Mouse (Mus musculus): Measurements from ENCODE around the gene Rps15a. TPM values are rescaled to one million over a fixed set of nuclear protein-coding genes. Genes with fewer than 3 reads are reported as not detected.
A peak's percentile ranks its signal among the peaks of the same experiment; 100 is the strongest.

Rps15a gene
- 100 to 1,000 TPM; 881 to 957 TPM for total RNA-seq (2021)
- long read RNA-seq, experiment 1, full-length matches to known transcripts = 486 of 495 reads
- long read RNA-seq, experiment 1, partial matches to known transcripts = 5 of 495 reads
- long read RNA-seq, experiment 1, other reads (novel, unspliced or antisense) = 4 of 495 reads
- long read RNA-seq, experiment 2, full-length matches to known transcripts = 347 of 355 reads
- long read RNA-seq, experiment 2, partial matches to known transcripts = 1 of 355 reads
- long read RNA-seq, experiment 2, other reads (novel, unspliced or antisense) = 7 of 355 reads

DNA sequence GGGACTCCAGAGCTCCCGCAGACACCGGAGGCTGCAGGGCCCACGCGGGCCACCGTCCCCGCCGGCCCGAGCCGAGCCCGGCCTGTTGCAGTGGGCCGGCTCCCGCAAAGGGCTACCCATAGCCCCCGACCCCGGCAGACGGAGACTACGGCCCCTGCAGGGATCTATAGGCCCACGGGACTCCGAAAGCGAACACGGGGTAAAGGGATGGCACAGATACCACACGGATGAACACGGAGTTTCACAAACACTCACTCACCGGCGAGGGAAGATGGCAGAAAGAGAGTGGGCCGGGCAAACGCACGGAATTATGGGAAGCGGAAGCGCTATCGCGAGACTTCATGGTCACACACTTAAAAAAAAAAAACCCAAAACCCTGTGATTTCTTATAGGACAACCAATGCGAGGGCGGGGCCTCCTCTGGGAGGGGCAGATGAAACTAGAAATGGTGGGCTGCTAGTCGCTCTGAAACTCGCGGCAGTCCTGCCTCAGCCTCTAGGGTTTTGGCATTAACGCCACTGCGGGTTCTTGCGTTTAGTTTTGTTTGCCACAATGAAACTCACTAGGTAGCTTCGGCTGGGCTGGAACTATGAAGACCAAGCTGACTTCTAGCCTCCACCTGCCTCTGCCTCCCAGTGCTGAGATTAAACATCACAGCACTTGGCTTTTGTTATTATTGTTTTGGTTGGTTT, at the start of gene Rps15a:
Rps15a (minus strand) TSS at position 312 of the 692 bp plus-strand sequence.
- DNase-seq = peak; percentile 94

DNA sequence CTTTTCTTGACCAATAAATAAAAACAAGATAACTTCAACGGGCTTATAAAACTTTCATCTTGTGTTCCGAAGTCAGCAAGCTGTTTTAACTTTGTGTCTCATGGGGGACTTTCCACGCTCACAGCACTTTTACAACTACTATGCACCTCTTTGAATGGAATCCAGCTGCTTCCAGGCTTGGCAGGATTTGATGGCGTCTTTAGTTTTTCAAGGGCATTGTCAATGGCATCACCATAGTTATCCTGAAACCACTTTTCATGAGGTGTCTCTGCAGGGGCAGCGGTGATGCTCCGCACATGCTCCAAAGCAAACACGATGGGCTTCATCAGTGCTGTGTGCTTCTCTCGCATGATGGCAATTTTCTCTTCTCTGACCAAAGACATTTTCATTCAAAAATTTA, 47.0 kb upstream of the Rps15a start:
- DNase-seq = peak; percentile 7

DNA sequence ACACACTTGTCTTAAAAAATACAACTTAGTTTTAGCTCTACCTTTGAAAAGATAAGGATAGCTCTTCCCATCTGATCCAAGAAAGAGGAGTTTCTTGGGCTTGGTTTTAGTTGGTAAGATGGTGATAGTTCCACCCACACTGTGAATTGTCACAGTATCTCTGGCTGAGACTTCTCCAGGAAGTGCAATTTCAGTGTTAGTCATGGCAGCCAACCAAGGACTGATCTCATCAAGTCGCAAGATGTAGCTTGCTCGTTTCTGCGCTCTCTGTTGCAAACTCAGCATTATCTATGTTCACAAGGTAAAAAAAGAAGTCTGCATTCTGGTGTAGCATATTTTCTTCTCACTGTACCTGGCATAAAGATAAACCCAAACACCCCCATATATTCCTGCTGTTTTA, 44.1 kb upstream of the Rps15a start:
- DNase-seq = no peak

GRCm38 (mm10) chr7:118156461-118156860, 40.5 kb upstream of the Rps15a start:
- DNase-seq = no peak

DNA sequence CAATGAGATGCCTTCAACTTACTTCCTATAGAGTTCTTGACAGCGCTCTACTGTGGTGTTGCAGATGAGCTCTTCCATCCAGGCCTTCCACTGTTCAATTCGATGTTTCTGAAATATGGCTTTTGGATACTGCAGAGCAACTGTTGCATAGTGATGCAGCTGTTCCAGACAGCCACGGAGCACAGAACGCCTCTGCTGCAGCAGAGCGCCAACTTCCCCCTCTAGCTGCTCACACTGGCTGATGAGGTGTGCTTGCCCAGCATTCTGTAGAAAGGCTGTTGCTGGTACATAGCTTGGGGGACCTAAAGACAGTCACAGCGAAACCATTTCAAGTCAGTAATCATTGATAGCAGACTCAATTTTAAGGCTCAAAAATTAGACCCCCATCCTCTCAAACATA, 38.2 kb upstream of the Rps15a start:
- no peak for DNase-seq

- no peak for DNase-seq
Measured at GRCm38 (mm10) chr7:118143602-118144001, 27.6 kb upstream of the Rps15a start.

GRCm38 (mm10) chr7:118143123-118143522, 27.1 kb upstream of the Rps15a start:
- DNase-seq = no peak

DNA sequence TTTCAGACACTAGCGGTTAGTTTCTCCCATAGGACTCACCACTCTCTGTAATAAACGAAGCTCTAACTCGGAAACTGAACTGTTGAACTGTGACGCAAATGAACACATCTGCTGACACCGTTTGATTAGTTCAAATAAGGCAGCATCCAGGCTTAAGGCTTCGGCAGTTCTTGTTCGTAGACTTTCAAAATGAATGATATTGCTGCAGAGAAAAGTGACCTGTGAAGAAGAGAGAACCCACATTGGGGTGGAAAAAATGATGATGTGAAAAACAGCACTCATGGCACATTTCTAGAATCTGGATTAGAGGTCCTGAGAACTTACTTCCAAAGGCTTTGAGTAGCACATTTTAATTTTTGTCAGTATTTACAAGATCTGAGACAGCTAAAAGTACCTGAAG, 25.3 kb upstream of the Rps15a start:
- DNase-seq = no peak

- no peak for DNase-seq
Measured at GRCm38 (mm10) chr7:118135128-118135527, 19.1 kb upstream of the Rps15a start.

GRCm38 (mm10) chr7:118129430-118130041, 13.5 kb upstream of the Rps15a start, which contains the start of gene Arl6ip1:
Gene Arl6ip1 (minus strand): TSS chr7:118129662.
- DNase-seq = peak; percentile 98

DNA sequence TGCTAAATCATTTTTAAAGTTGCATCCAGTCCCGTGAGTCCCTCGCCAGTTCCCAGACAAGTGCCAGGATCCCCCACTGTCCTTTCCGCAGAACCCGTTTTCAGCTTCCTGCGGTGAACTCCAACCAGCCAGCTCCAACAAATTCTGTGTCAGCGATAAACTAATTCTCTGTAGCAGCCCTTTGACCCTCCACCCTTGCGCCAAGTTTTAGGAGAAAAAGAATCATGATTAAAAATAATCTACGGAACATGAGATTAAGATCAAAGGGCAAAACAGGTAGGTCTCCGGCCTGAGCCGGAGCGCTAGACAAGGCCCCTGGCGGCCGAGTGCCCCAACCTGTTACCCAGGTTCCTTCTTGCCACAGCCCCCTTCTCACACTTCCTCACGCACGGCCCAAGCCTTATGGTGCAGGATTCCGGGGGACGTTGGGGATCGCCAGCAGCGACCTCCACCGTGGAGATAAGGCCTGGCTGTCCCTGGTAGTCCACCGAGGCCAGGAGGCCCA, 13.0 kb upstream of the Rps15a start:
- DNase-seq = peak; percentile 40

- DNase-seq = no peak
Measured at GRCm38 (mm10) chr7:118126219-118126875, 10.4 kb upstream of the Rps15a start.

GRCm38 (mm10) chr7:118125736-118126135, 9.7 kb upstream of the Rps15a start:
- DNase-seq = no peak

DNA sequence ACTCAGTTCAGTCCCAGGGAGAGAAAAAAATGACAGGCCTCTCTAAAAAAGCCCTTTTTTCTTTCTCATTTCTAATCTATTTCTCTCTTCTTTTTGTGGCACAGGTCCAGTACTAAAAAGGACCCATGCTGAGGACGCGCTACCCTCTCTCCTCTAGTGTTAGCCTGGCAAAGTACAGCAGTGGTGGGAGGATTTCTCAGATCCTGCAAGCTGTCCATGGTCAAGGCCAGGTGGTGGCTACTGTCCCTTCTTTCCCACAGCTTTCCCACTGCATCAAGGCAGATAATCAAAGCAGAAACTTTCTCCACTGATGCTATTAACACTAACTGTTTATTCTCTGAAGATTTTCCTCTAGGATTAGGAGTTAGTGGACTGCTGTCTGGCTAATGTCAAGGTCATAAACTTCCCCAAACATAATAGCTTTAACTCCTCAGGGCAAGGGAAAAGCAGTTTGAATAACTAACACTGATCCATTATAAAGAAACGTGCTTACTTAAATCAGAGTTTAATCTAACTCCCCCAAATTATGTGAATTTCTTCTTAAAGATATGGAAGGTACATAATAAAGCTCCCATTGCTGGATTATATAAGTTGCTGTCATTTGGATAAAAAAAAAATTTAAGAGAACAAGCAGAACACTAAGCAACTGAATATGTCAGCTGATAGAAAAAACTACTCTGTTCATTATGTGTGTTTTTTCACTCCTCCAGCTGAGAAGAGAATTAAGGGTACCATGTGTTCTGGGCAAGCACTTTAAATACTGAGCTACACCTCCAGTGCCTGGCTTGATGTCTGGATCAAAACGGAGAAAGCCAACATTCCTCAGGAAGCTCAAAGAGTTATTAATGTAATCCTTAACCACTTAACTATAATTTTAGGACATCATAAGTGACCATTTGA, 7.8 kb upstream of the Rps15a start:
- DNase-seq = no peak

DNA sequence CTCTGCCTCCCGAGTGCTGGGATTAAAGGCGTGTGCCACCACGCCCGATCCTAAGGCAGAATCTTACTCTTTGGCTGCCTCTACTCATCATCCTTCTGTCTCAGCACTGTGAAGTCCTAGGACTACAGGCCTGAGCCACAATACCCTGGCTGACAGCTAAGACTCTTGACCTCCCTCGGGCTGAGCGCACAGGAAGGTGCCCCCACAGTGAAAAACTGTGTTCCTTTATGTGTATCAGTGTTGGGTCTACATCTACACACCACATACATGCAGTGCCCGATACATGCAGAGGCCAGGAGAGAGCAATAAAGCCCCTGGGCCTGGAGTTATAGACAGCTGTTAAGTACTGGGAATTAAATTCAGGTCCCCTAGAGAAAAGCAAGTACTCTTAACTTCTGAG, 6.2 kb upstream of the Rps15a start:
- no peak for DNase-seq

GRCm38 (mm10) chr7:118120654-118121053, 4.7 kb upstream of the Rps15a start:
- DNase-seq = no peak

DNA sequence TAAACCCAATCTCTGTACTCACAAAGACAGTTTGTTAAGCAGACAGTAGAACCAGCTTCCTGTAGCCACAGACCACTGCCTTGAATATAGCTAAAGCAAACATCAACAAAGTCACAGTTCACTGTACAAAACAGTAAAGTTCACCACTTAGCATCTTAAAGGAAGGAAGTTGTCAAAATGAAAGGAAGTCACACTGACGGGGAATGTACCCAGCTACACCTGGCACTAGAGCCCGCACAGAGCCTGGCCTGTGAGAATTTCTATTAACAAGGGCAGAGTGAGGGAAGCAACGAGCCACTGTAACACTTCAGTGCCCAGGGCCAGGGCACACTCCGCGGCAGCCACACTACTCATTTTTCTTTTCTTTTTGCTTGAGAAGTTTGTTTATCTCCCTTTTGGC, 4.0 kb upstream of the Rps15a start:
- no peak for DNase-seq

DNA sequence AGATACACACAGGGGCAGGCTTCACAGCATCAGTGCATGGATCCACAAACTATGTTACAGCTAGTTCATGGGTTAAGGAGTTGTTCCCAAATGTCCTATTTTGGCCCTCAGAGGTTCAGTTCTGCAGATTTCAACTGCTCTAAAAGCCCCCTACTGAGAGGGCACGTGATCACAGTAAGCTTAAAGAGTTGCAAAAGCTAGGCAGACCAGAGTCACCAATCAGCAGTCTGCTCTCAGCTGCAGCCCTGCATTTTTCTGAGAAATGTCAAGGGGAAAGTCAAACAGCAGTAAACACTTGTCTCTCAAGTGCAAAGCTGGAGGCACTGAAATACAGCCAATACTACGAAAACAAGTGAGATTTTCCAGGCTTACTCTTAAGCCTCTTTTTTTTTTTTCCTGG, 3.2 kb upstream of the Rps15a start:
- DNase-seq = peak; percentile 49

GRCm38 (mm10) chr7:118118426-118118825, 2.4 kb upstream of the Rps15a start:
- DNase-seq = no peak

GRCm38 (mm10) chr7:118117539-118118210, 1.7 kb upstream of the Rps15a start:
- no peak for DNase-seq
